Mouse (Mus musculus): ENCODE measurements at regions not wholly inside any gene's neighbourhood (a gene's known extent, or its start where the extent isn't known, plus 50 kb on each side); places are given as distances from the start of the nearest gene placed in this dataset.

GRCm38 (mm10) chr10:99409744-99410143, 146.7 kb downstream of the Dusp6 start:
- Histone ChIP-seq H3K4me1 (ENCODE audit: control insufficient read depth, insufficient read depth, low read length) (peaks cover 6% of the 10 kb centered on the region), H3K4me3 (ENCODE audit: insufficient read depth, low read length) (no peak overlapping the region), H3K27ac (ENCODE audit: insufficient read depth, low read depth, low read length) (no peak overlapping the region)
- TF ChIP-seq POLR2A (IDR thresholded peaks at IDR 0.05; ENCODE audit: borderline replicate concordance, low read depth, low read length): no peak
- TF ChIP-seq CTCF (IDR thresholded peaks at IDR 0.05; ENCODE audit: low read depth, low read length): no peak

GRCm38 (mm10) chr10:99410754-99411153, 147.7 kb downstream of the Dusp6 start:
- H3K27ac ChIP-seq (ENCODE audit: insufficient read depth, low read depth, low read length): no peak overlapping the region
- H3K4me1 ChIP-seq (ENCODE audit: control insufficient read depth, insufficient read depth, low read length): peaks cover 6% of the 10 kb centered on the region
- TF ChIP-seq POLR2A (IDR thresholded peaks at IDR 0.05; ENCODE audit: borderline replicate concordance, low read depth, low read length) (no peak), CTCF (IDR thresholded peaks at IDR 0.05; ENCODE audit: low read depth, low read length) (no peak)
- no peak overlapping the region for H3K4me3 ChIP-seq (ENCODE audit: insufficient read depth, low read length)

- Histone ChIP-seq H3K4me1 (ENCODE audit: control insufficient read depth, insufficient read depth, low read length) (peaks cover 13% of the 10 kb centered on the region), H3K27ac (ENCODE audit: insufficient read depth, low read depth, low read length) (no peak overlapping the region), H3K4me3 (ENCODE audit: insufficient read depth, low read length) (no peak overlapping the region)
- TF ChIP-seq POLR2A (IDR thresholded peaks at IDR 0.05; ENCODE audit: borderline replicate concordance, low read depth, low read length) (no peak), CTCF (IDR thresholded peaks at IDR 0.05; ENCODE audit: low read depth, low read length) (no peak)
These were observed 150.4 kb downstream of the Dusp6 start for GRCm38 (mm10) chr10:99413455-99413854.

- TF ChIP-seq CTCF (IDR thresholded peaks at IDR 0.05; ENCODE audit: low read depth, low read length) (no peak), POLR2A (IDR thresholded peaks at IDR 0.05; ENCODE audit: borderline replicate concordance, low read depth, low read length) (no peak)
- H3K4me3 ChIP-seq (ENCODE audit: insufficient read depth, low read length): no peak overlapping the region
- H3K4me1 ChIP-seq (ENCODE audit: control insufficient read depth, insufficient read depth, low read length): peaks cover 8% of the 10 kb centered on the region
- H3K27ac ChIP-seq (ENCODE audit: insufficient read depth, low read depth, low read length): no peak overlapping the region
These were observed 153.2 kb downstream of the Dusp6 start for GRCm38 (mm10) chr10:99416271-99416670.

GRCm38 (mm10) chr10:99416896-99417479, 154.0 kb downstream of the Dusp6 start:
- no peak overlapping the region for H3K4me3 ChIP-seq (ENCODE audit: insufficient read depth, low read length)

GRCm38 (mm10) chr10:99417591-99417990, 154.6 kb downstream of the Dusp6 start:
- no peak for TF ChIP-seq POLR2A (IDR thresholded peaks at IDR 0.05; ENCODE audit: borderline replicate concordance, low read depth, low read length)
- TF ChIP-seq CTCF (IDR thresholded peaks at IDR 0.05; ENCODE audit: low read depth, low read length): no peak
- no peak overlapping the region for H3K27ac ChIP-seq (ENCODE audit: insufficient read depth, low read depth, low read length)
- H3K4me1 ChIP-seq (ENCODE audit: control insufficient read depth, insufficient read depth, low read length): peaks cover 12% of the 10 kb centered on the region
- no peak overlapping the region for H3K4me3 ChIP-seq (ENCODE audit: insufficient read depth, low read length)

More at GRCm38 (mm10) chr10:99416896-99417479, 154.0 kb downstream of the Dusp6 start:
- peaks cover 8% of the 10 kb centered on the region for H3K4me1 ChIP-seq (ENCODE audit: control insufficient read depth, insufficient read depth, low read length)
- no peak for TF ChIP-seq POLR2A (IDR thresholded peaks at IDR 0.05; ENCODE audit: borderline replicate concordance, low read depth, low read length)
- no peak for TF ChIP-seq CTCF (IDR thresholded peaks at IDR 0.05; ENCODE audit: low read depth, low read length)
- H3K27ac ChIP-seq (ENCODE audit: insufficient read depth, low read depth, low read length): peak overlapping the region; percentile 13; the same call in 1 of the 2 replicates

- TF ChIP-seq POLR2A (IDR thresholded peaks at IDR 0.05; ENCODE audit: borderline replicate concordance, low read depth, low read length): no peak
- TF ChIP-seq CTCF (IDR thresholded peaks at IDR 0.05; ENCODE audit: low read depth, low read length): no peak
- H3K4me1 ChIP-seq (ENCODE audit: control insufficient read depth, insufficient read depth, low read length): peaks cover 12% of the 10 kb centered on the region
- no peak overlapping the region for H3K4me3 ChIP-seq (ENCODE audit: insufficient read depth, low read length)
- H3K27ac ChIP-seq (ENCODE audit: insufficient read depth, low read depth, low read length): no peak overlapping the region
These were observed 155.5 kb downstream of the Dusp6 start for GRCm38 (mm10) chr10:99418497-99418896.

- H3K27ac ChIP-seq (ENCODE audit: insufficient read depth, low read depth, low read length): no peak overlapping the region
- no peak for TF ChIP-seq CTCF (IDR thresholded peaks at IDR 0.05; ENCODE audit: low read depth, low read length)
- no peak for TF ChIP-seq POLR2A (IDR thresholded peaks at IDR 0.05; ENCODE audit: borderline replicate concordance, low read depth, low read length)
These were observed 156.5 kb downstream of the Dusp6 start for GRCm38 (mm10) chr10:99419532-99419931.

GRCm38 (mm10) chr10:99423406-99423805, 160.4 kb downstream of the Dusp6 start:
- peaks cover 16% of the 10 kb centered on the region for H3K4me1 ChIP-seq (ENCODE audit: control insufficient read depth, insufficient read depth, low read length)
- no peak overlapping the region for H3K4me3 ChIP-seq (ENCODE audit: insufficient read depth, low read length)
- H3K27ac ChIP-seq (ENCODE audit: insufficient read depth, low read depth, low read length): no peak overlapping the region
- TF ChIP-seq POLR2A (IDR thresholded peaks at IDR 0.05; ENCODE audit: borderline replicate concordance, low read depth, low read length): no peak
- no peak for TF ChIP-seq CTCF (IDR thresholded peaks at IDR 0.05; ENCODE audit: low read depth, low read length)

More at GRCm38 (mm10) chr10:99419532-99419931, 156.5 kb downstream of the Dusp6 start:
- Histone ChIP-seq H3K4me3 (ENCODE audit: insufficient read depth, low read length) (no peak overlapping the region), H3K4me1 (ENCODE audit: control insufficient read depth, insufficient read depth, low read length) (peaks cover 12% of the 10 kb centered on the region)

GRCm38 (mm10) chr10:99425265-99425664, 162.2 kb downstream of the Dusp6 start:
- Histone ChIP-seq H3K4me3 (ENCODE audit: insufficient read depth, low read length) (no peak overlapping the region), H3K4me1 (ENCODE audit: control insufficient read depth, insufficient read depth, low read length) (peaks cover 17% of the 10 kb centered on the region), H3K27ac (ENCODE audit: insufficient read depth, low read depth, low read length) (no peak overlapping the region; the same call in 1 of the 2 replicates)
- TF ChIP-seq POLR2A (IDR thresholded peaks at IDR 0.05; ENCODE audit: borderline replicate concordance, low read depth, low read length): no peak
- TF ChIP-seq CTCF (IDR thresholded peaks at IDR 0.05; ENCODE audit: low read depth, low read length): no peak

Data from bone marrow macrophage, adult 2 months (primary cell).